Mouse (Mus musculus) limb, embryonic 12.5 days (tissue): ENCODE measurements at regions not wholly inside any gene's neighbourhood (a gene's known extent, or its start where the extent isn't known, plus 50 kb on each side); places are given as distances from the start of the nearest gene placed in this dataset.

Source experiments
- ATAC-seq: fragments of 200-750 bp; cut with Nextera tagmentation; 2 replicates; pipeline ENCODE4 v1.8.0; 2017; ENCODE audit warnings: low read depth, moderate TSS enrichment; ENCODE audit not compliant: insufficient number of reproducible peaks, insufficient read depth, low FRiP score, low TSS enrichment
- H3K27ac ChIP-seq: fragments of 300-500 bp; sonication (generic); 2 replicates; pipeline ENCODE4 v1.5.1; 2016; ENCODE audit warnings: mild to moderate bottlenecking, moderate library complexity
- H3K27me3 ChIP-seq: fragments of 300-500 bp; sonication (generic); 2 replicates; pipeline ENCODE4 v1.6.1; 2016; ENCODE audit warnings: mild to moderate bottlenecking, moderate library complexity
- H3K36me3 ChIP-seq: fragments of 300-500 bp; sonication (generic); 2 replicates; pipeline ENCODE4 v1.6.1; 2016; ENCODE audit warnings: mild to moderate bottlenecking, moderate library complexity
- H3K4me1 ChIP-seq: fragments of 300-500 bp; sonication (generic); replicated peaks from 2 replicates; pipeline ENCODE4 v1.6.1; 2016
- H3K4me2 ChIP-seq: fragments of 300-500 bp; sonication (generic); 2 replicates; pipeline ENCODE4 v1.6.1; 2016; ENCODE audit warnings: mild to moderate bottlenecking, moderate library complexity
- H3K4me3 ChIP-seq: fragments of 300-500 bp; sonication (generic); replicated peaks from 2 replicates; pipeline ENCODE4 v1.5.1; 2016; ENCODE audit warnings: mild to moderate bottlenecking
- H3K9ac ChIP-seq: fragments of 300-500 bp; sonication (generic); replicated peaks from 2 replicates; pipeline ENCODE4 v1.6.1; 2016; ENCODE audit warnings: mild to moderate bottlenecking, moderate library complexity
- H3K9me3 ChIP-seq: fragments of 300-500 bp; sonication (generic); 2 replicates; pipeline ENCODE4 v1.6.1; 2016; ENCODE audit warnings: mild to moderate bottlenecking, moderate library complexity
- WGBS: fragments of 180-500 bp; shearing (Covaris S2); methylation state at CpG from one replicate; pipeline ENCODE4 v1.1.7; 2016; 5-methylcytosine and 5-hydroxymethylcytosine counted together

DNA sequence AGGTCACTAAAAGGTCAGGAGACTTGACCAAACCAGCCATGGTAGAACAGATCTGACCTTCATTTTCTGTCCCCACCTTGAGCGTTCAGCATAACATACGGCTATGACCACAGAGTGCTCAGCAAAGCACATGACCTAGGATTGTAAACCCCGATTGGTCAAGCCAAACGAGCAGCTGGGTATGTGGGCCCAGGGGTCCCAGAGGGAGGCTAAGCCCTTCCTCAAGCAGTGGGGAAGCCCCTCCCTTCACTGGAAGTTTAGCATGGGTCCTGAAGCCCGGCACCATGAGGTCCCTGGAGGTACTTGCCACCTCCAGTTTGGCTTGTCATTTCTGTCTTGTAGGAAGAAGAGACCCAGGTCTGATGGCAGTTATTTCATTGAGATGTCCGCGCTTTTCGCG, 149.8 kb downstream of the Cct6b start:
- Histone ChIP-seq H3K9ac (no peak overlapping the region), H3K4me2 (no peak overlapping the region), H3K27ac (no peak overlapping the region), H3K4me3 (no peak overlapping the region), H3K4me1 (peaks cover 15% of the 10 kb centered on the region; the same call in 1 of the 2 replicates), H3K9me3 (no peaks in the 10 kb centered on the region), H3K36me3 (no peaks in the 10 kb centered on the region), H3K27me3 (peaks cover 29% of the 10 kb centered on the region)
- ATAC-seq, result no peak
- 89% methylated on average over 9 of the region's 9 CpGs for WGBS

DNA sequence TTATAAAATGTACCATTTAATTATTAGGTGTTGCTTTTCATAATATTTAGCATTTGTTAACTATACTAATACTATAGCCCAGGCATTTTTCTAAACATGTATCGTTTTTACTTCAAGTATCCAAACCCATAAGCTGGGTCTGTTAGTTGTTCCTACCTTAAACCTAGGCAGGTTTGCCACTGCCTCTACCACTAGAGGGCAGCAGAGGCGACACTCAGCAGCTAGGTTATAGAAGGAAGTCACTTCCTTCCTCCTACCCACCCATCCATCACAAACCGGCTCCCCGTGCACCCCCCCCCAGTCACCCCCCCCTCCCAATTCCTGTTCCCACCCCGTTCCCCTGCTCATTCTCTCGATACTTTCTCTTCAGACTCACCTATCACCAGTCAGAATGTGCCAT, 150.6 kb downstream of the Cct6b start:
- Histone ChIP-seq H3K36me3 (no peaks in the 10 kb centered on the region), H3K27ac (no peak overlapping the region), H3K4me3 (no peak overlapping the region), H3K4me1 (peaks cover 18% of the 10 kb centered on the region; the same call in 1 of the 2 replicates), H3K9me3 (no peaks in the 10 kb centered on the region), H3K4me2 (no peak overlapping the region), H3K27me3 (peaks cover 25% of the 10 kb centered on the region), H3K9ac (no peak overlapping the region)
- 21% methylated on average over 6 of the region's 6 CpGs for WGBS
- ATAC-seq, result no peak

DNA sequence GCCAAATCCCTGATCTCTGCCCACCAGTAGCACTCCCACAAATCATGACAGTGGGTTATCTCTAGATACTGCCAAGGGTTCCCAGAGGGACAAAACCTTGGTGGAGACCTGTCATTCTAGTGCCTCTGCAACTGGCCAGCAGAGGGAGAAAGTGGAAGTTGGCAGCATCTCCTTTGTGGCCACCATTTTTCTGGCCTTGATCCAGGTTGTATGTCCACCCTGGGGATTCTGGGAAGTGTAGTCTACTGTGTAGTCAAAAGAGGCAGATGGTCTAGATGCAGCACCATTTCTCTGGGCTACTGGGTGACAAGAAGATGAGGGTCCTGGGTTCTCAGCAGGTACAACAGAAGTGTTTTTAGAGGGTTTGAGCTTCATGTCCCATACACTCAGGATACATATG, 152.1 kb downstream of the Cct6b start:
- Histone ChIP-seq H3K4me3 (no peak overlapping the region), H3K27ac (no peak overlapping the region), H3K4me1 (peaks cover 11% of the 10 kb centered on the region; the same call in 1 of the 2 replicates), H3K4me2 (no peak overlapping the region), H3K9ac (no peak overlapping the region), H3K9me3 (no peaks in the 10 kb centered on the region), H3K36me3 (no peaks in the 10 kb centered on the region), H3K27me3 (peaks cover 14% of the 10 kb centered on the region)
- ATAC-seq, result no peak

- Histone ChIP-seq H3K9ac (0 out of 2 replicates have a peak overlapping the region, but pooled peaks have one; percentile 2), H3K36me3 (no peaks in the 10 kb centered on the region), H3K27ac (no peak overlapping the region), H3K4me2 (no peak overlapping the region), H3K27me3 (peaks cover 13% of the 10 kb centered on the region; the same call in 1 of the 2 replicates), H3K4me1 (peaks cover 11% of the 10 kb centered on the region; the same call in 1 of the 2 replicates), H3K9me3 (no peaks in the 10 kb centered on the region), H3K4me3 (no peak overlapping the region)
- ATAC-seq, result no peak
- 20% methylated on average over 1 of the region's 1 CpGs for WGBS
Measured at GRCm38 (mm10) chr11:82608963-82609362, 155.2 kb downstream of the Cct6b start.

- no peak for ATAC-seq
- Histone ChIP-seq H3K27ac (no peak overlapping the region), H3K4me1 (peaks cover 11% of the 10 kb centered on the region; the same call in 1 of the 2 replicates), H3K36me3 (no peaks in the 10 kb centered on the region), H3K9ac (no peak overlapping the region), H3K27me3 (peaks cover 21% of the 10 kb centered on the region; the same call in 1 of the 2 replicates), H3K4me3 (no peak overlapping the region), H3K9me3 (no peaks in the 10 kb centered on the region), H3K4me2 (no peak overlapping the region)
- 85% methylated on average over 5 of the region's 5 CpGs for WGBS
Measured at GRCm38 (mm10) chr11:82607661-82608060, 156.5 kb downstream of the Cct6b start.

DNA sequence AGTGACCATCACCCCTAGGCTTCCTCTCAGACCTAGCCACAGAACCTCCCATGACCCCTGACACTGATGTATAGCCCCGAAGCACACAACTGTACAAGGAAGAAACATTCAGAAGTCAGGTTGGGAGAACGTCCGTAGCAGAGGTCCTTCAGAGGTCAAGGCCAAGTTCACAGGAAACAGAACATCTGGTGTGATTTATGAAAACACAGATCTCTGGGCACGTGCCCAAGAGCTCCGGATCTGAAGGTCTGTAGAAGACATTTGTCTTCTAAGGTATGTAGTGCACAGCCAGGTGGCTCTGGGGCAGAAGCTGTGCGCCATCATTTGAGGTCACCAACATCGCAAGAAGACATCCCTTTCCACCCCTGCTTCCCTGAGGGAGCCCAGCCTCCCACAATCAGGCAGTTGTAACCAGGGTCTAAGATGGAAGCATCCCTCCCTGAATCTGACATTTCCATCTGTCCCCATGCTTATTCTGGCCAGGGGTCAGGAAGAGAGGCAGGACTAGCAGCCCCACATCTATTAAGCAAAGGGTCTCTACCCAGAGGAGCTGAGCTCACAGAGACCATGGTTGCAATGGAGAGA, 159.8 kb downstream of the Cct6b start:
- Histone ChIP-seq H3K9ac (no peak overlapping the region), H3K36me3 (no peaks in the 10 kb centered on the region), H3K4me2 (no peak overlapping the region), H3K9me3 (no peaks in the 10 kb centered on the region), H3K27me3 (peaks cover 43% of the 10 kb centered on the region), H3K4me1 (peaks cover 11% of the 10 kb centered on the region; the same call in 1 of the 2 replicates), H3K4me3 (no peak overlapping the region), H3K27ac (no peak overlapping the region)
- no peak for ATAC-seq
- WGBS, result 38% methylated on average over 7 of the region's 7 CpGs

- H3K9me3 ChIP-seq, result no peaks in the 10 kb centered on the region
- H3K4me3 ChIP-seq, result no peak overlapping the region
- H3K27me3 ChIP-seq, result peaks cover 58% of the 10 kb centered on the region
- H3K27ac ChIP-seq, result no peak overlapping the region
- H3K4me2 ChIP-seq, result no peak overlapping the region
- 0 out of 2 replicates have a peak, but pooled peaks cover 6% of the 10 kb centered on the region for H3K4me1 ChIP-seq
- no peak for ATAC-seq
- no peak overlapping the region for H3K9ac ChIP-seq
- WGBS, result 40% methylated on average over 11 of the region's 11 CpGs
- H3K36me3 ChIP-seq, result no peaks in the 10 kb centered on the region
Measured at GRCm38 (mm10) chr11:82602818-82603217, 161.3 kb downstream of the Cct6b start.

DNA sequence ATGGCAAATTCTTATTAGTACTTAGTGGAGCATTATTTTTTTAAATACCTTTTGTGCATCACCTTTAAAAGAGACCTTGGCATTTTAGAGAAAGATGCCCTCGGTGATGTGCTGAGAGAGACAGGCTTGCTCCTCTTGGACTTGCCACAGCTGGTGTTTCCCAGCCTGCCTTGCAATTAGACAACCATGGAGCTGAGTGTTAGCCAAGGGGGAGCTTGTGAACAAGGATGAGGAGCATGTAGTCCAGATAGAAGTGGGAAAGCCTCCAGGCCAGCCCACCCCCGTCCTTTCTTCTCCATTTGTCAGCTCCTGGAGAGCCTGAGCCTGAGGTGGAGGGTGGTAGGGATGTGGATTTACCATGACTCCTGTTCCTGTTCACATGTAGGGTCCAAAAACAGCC, 161.9 kb downstream of the Cct6b start:
- H3K9ac ChIP-seq, result no peak overlapping the region
- H3K4me2 ChIP-seq, result no peak overlapping the region
- 0 out of 2 replicates have a peak, but pooled peaks cover 6% of the 10 kb centered on the region for H3K4me1 ChIP-seq
- ATAC-seq, result no peak
- no peak overlapping the region for H3K27ac ChIP-seq
- H3K4me3 ChIP-seq, result no peak overlapping the region
- no peaks in the 10 kb centered on the region for H3K36me3 ChIP-seq
- H3K9me3 ChIP-seq, result no peaks in the 10 kb centered on the region
- WGBS, result 70% methylated on average over 2 of the region's 2 CpGs
- H3K27me3 ChIP-seq, result peaks cover 64% of the 10 kb centered on the region

GRCm38 (mm10) chr11:82600151-82600550, 164.0 kb downstream of the Cct6b start:
- H3K4me2 ChIP-seq, result no peak overlapping the region
- H3K27me3 ChIP-seq, result peaks cover 69% of the 10 kb centered on the region
- no peak for ATAC-seq
- H3K36me3 ChIP-seq, result no peaks in the 10 kb centered on the region
- H3K27ac ChIP-seq, result no peak overlapping the region
- 0 out of 2 replicates have a peak, but pooled peaks cover 6% of the 10 kb centered on the region for H3K4me1 ChIP-seq
- H3K9ac ChIP-seq, result no peak overlapping the region
- H3K9me3 ChIP-seq, result no peaks in the 10 kb centered on the region
- no peak overlapping the region for H3K4me3 ChIP-seq
- 76% methylated on average over 9 of the region's 9 CpGs for WGBS

- Histone ChIP-seq H3K4me3 (no peak overlapping the region), H3K4me1 (no peaks in the 10 kb centered on the region), H3K27me3 (peaks cover 62% of the 10 kb centered on the region), H3K4me2 (no peak overlapping the region), H3K36me3 (no peaks in the 10 kb centered on the region), H3K9ac (no peak overlapping the region), H3K27ac (no peak overlapping the region), H3K9me3 (no peaks in the 10 kb centered on the region)
- WGBS, result 29% methylated on average over 6 of the region's 6 CpGs
- no peak for ATAC-seq
Measured at GRCm38 (mm10) chr11:82597757-82598156, 166.4 kb downstream of the Cct6b start.

- H3K4me1 ChIP-seq, result no peaks in the 10 kb centered on the region
- no peaks in the 10 kb centered on the region for H3K9me3 ChIP-seq
- no peak overlapping the region for H3K9ac ChIP-seq
- no peak overlapping the region for H3K4me2 ChIP-seq
- peaks cover 54% of the 10 kb centered on the region for H3K27me3 ChIP-seq
- H3K27ac ChIP-seq, result no peak overlapping the region
- WGBS, result 62% methylated on average over 3 of the region's 3 CpGs
- no peak for ATAC-seq
- H3K4me3 ChIP-seq, result no peak overlapping the region
- H3K36me3 ChIP-seq, result no peaks in the 10 kb centered on the region
Measured at GRCm38 (mm10) chr11:82596801-82597200, 167.3 kb downstream of the Cct6b start.

- Histone ChIP-seq H3K36me3 (no peaks in the 10 kb centered on the region), H3K27me3 (peaks cover 3% of the 10 kb centered on the region), H3K4me3 (no peak overlapping the region), H3K9me3 (no peaks in the 10 kb centered on the region), H3K27ac (no peak overlapping the region), H3K4me2 (no peak overlapping the region), H3K4me1 (no peaks in the 10 kb centered on the region), H3K9ac (no peak overlapping the region)
- ATAC-seq, result no peak
- 59% methylated on average over 2 of the region's 2 CpGs for WGBS
Measured at GRCm38 (mm10) chr11:82589761-82590160, 174.4 kb downstream of the Cct6b start.
